Mouse (Mus musculus) neural tube, embryonic 13.5 days (tissue): ENCODE measurements at regions not wholly inside any gene's neighbourhood (a gene's known extent, or its start where the extent isn't known, plus 50 kb on each side); places are given as distances from the start of the nearest gene placed in this dataset.

ENCODE experiments used
- ATAC-seq: fragments of 200-750 bp; cut with Nextera tagmentation; 2 replicates; pipeline ENCODE4 v1.8.0; 2017; ENCODE audit warnings: low read depth, mild to moderate bottlenecking, moderate TSS enrichment, moderate library complexity
- H3K27ac ChIP-seq: fragments of 300-500 bp; sonication (generic); replicated peaks from 2 replicates; pipeline ENCODE4 v1.5.1; 2015; ENCODE audit warnings: moderate library complexity, mild to moderate bottlenecking, inconsistent platforms
- H3K27me3 ChIP-seq: fragments of 300-500 bp; sonication (generic); 2 replicates; pipeline ENCODE4 v1.6.1; 2015; ENCODE audit warnings: mild to moderate bottlenecking, inconsistent platforms
- H3K36me3 ChIP-seq: fragments of 300-500 bp; sonication (generic); 2 replicates; pipeline ENCODE4 v1.6.1; 2015; ENCODE audit warnings: mild to moderate bottlenecking, inconsistent platforms
- H3K4me1 ChIP-seq: fragments of 300-500 bp; sonication (generic); replicated peaks from 2 replicates; pipeline ENCODE4 v1.6.1; 2015; ENCODE audit warnings: inconsistent platforms
- H3K4me2 ChIP-seq: fragments of 300-500 bp; sonication (generic); 2 replicates; pipeline ENCODE4 v1.6.1; 2015; ENCODE audit warnings: inconsistent platforms, mild to moderate bottlenecking, moderate library complexity
- H3K4me3 ChIP-seq: fragments of 300-500 bp; sonication (generic); 2 replicates; pipeline ENCODE4 v1.5.1; 2015; ENCODE audit warnings: mild to moderate bottlenecking, inconsistent platforms
- H3K9ac ChIP-seq: fragments of 300-500 bp; sonication (generic); 2 replicates; pipeline ENCODE4 v1.6.1; 2015; ENCODE audit warnings: moderate library complexity, mild to moderate bottlenecking, inconsistent platforms
- H3K9me3 ChIP-seq: fragments of 300-500 bp; sonication (generic); 2 replicates; pipeline ENCODE4 v1.6.1; 2016; ENCODE audit warnings: inconsistent platforms
- WGBS: fragments of 180-500 bp; shearing (Covaris S2); methylation state at CpG from one replicate; pipeline ENCODE4 v1.1.7; 2015; 5-methylcytosine and 5-hydroxymethylcytosine counted together

DNA sequence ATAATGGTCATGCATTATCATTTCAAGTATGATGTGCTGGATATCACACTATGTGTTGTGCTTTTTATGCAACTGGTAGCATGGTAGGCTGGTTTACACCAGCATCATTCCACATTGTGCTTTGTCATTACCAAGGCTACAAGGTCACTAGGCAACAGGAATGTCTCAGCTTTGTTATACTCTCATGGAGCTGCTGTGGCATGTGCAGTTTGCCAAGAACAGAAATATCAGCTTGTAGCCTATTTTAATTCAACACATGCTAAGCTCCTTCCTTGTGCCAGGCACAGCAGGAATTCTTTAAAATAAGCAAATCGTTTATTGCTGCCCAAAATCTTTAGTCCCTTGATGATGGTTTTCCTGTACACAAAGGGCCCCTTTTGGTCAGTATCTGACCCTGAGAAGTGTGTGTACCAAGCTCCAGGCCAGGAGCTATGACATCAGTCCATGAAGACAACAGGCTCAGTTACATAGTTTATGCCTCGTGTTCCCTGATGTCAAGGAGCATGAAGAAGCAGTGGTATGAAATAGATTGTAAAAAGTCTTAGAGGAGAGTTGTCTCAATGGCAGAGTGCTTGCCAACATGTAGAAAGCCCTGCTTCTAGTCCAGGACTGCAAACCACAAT is 314.0 kb upstream of the Cdyl start:
- Histone ChIP-seq H3K27ac (no peak overlapping the region), H3K9me3 (no peaks in the 10 kb centered on the region), H3K4me1 (no peaks in the 10 kb centered on the region), H3K4me2 (no peak overlapping the region), H3K27me3 (no peaks in the 10 kb centered on the region), H3K4me3 (no peak overlapping the region), H3K9ac (no peak overlapping the region), H3K36me3 (no peaks in the 10 kb centered on the region)
- no peak for ATAC-seq
- WGBS = 52% methylated on average over 2 of the region's 2 CpGs

- 76% methylated on average over 3 of the region's 3 CpGs for WGBS
- H3K9me3 ChIP-seq = no peaks in the 10 kb centered on the region
- no peak overlapping the region for H3K27ac ChIP-seq
- no peak overlapping the region for H3K4me3 ChIP-seq
- H3K4me1 ChIP-seq = no peaks in the 10 kb centered on the region
- no peak overlapping the region for H3K4me2 ChIP-seq
- H3K27me3 ChIP-seq = no peaks in the 10 kb centered on the region
- H3K9ac ChIP-seq = no peak overlapping the region
- no peaks in the 10 kb centered on the region for H3K36me3 ChIP-seq
- no peak; the same call in 1 of the 2 replicates for ATAC-seq
Measured at GRCm38 (mm10) chr13:35348283-35348682, 311.4 kb upstream of the Cdyl start.

DNA sequence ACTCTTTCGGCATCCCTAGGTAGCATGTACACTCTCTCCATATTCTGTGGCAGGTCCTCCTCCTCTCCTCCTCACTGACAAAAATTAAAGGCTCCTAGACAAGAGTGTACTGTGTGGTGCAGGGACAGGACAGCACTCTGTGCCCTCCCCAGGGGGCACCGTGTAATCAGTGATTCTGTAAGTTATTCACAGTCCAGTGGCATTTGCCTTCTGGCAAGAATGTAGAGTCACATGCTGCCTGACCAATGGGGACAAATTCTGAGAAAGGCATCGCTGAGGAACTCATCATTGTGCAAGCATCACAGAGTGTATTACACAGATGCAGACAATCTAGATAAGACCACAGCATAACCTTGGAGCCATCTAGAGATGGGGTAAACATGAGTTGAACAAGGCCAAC is 300.3 kb upstream of the Cdyl start:
- no peak overlapping the region for H3K4me2 ChIP-seq
- H3K27me3 ChIP-seq = no peaks in the 10 kb centered on the region
- no peaks in the 10 kb centered on the region for H3K9me3 ChIP-seq
- no peaks in the 10 kb centered on the region for H3K36me3 ChIP-seq
- H3K9ac ChIP-seq = no peak overlapping the region
- ATAC-seq = no peak
- 79% methylated on average over 3 of the region's 3 CpGs for WGBS
- no peak overlapping the region for H3K27ac ChIP-seq
- H3K4me1 ChIP-seq = no peaks in the 10 kb centered on the region
- no peak overlapping the region for H3K4me3 ChIP-seq

DNA sequence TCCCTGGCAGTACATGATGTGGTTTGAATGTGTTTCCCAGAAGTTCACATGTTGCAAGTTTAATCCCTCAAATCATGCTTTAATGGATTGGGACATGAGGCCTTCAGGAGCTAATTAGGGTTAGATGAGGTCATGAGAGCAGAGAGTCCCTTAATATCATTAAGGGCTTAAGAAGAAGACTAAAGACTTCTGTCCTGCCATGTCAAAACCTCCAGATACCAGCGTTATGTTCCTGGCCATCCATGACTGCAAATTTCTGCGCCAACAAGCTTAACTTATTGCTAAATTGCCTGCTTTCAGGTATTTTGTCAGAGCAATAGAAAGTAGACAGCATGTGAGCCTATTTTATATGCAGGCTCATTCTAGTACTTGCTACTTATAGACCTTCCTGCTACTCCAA is 282.1 kb upstream of the Cdyl start:
- Histone ChIP-seq H3K36me3 (no peaks in the 10 kb centered on the region), H3K4me2 (no peak overlapping the region), H3K27me3 (no peaks in the 10 kb centered on the region), H3K27ac (no peak overlapping the region), H3K4me3 (no peak overlapping the region), H3K9me3 (0 out of 2 replicates have a peak, but pooled peaks cover 5% of the 10 kb centered on the region), H3K4me1 (no peaks in the 10 kb centered on the region), H3K9ac (no peak overlapping the region)
- 90% methylated on average over 2 of the region's 2 CpGs for WGBS
- no peak for ATAC-seq

DNA sequence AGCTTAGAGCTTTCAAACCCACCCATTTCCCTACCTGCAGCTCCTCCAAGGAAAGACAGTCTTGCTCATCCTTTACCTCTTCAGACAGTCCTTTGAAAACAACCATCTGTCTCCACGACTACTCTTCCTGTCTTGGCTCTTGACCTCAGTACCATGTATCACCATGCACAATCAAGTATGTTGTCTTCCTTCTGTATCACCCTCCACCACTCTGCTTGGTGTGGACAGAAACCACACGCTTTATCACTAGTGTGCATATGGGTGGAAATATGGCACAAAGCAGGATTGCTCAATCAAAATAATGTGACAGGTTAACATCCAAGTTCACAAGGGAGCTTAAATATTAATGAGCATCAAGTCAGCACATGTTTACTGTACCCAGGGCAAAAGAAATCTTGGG is 280.1 kb upstream of the Cdyl start:
- Histone ChIP-seq H3K4me3 (no peak overlapping the region), H3K9me3 (no peaks in the 10 kb centered on the region), H3K9ac (no peak overlapping the region), H3K4me1 (no peaks in the 10 kb centered on the region), H3K36me3 (no peaks in the 10 kb centered on the region), H3K27ac (no peak overlapping the region), H3K27me3 (no peaks in the 10 kb centered on the region), H3K4me2 (no peak overlapping the region)
- WGBS = 85% methylated on average over 2 of the region's 2 CpGs
- ATAC-seq = no peak

DNA sequence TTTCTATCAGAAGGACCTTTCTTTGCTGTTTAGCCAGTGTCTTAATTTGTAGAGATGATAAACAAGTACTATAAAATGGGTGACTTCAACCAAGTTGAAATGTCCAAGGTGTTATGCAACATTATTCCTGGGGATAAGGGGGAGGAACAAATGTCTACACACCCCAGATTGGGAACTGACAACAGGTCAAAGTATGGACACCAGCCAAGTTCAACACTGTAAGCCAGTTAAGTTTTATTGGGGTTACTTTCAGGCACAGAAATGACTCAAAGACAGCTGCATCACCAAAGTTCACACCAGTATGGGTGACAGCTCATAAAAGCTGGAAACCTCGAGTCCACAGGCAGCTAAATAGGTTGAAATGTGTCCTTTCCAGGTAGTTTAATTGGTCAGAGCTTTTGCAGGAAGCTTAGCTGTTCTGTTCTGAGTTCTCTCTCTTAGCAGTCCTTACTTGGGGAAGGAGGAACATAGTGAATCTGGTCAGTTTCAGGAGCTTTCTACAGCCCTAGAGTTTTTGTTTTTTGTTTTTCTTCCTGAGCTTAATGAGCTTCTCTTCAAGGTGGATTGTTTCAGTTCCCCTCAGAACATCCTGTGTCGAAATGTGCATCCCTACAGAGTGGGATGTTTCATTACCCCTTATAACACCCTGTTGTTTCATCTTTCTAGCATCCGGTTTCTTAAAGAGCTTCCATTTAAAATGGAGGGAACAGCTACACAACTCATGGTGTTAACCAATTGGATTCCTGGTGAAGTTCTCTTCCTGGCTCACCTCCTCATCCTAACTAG is 279.2 kb upstream of the Cdyl start:
- Histone ChIP-seq H3K4me1 (no peaks in the 10 kb centered on the region), H3K4me3 (no peak overlapping the region), H3K27me3 (no peaks in the 10 kb centered on the region), H3K9ac (no peak overlapping the region), H3K27ac (no peak overlapping the region), H3K4me2 (no peak overlapping the region), H3K36me3 (no peaks in the 10 kb centered on the region), H3K9me3 (no peaks in the 10 kb centered on the region)
- 65% methylated on average over 3 of the region's 3 CpGs for WGBS
- no peak for ATAC-seq

GRCm38 (mm10) chr13:35381641-35382040 is 278.0 kb upstream of the Cdyl start:
- 72% methylated on average over 2 of the region's 2 CpGs for WGBS
- H3K9ac ChIP-seq = no peak overlapping the region
- H3K36me3 ChIP-seq = no peaks in the 10 kb centered on the region
- H3K4me3 ChIP-seq = no peak overlapping the region
- no peaks in the 10 kb centered on the region for H3K4me1 ChIP-seq
- no peaks in the 10 kb centered on the region for H3K9me3 ChIP-seq
- no peak overlapping the region for H3K27ac ChIP-seq
- no peak for ATAC-seq
- H3K4me2 ChIP-seq = no peak overlapping the region
- H3K27me3 ChIP-seq = no peaks in the 10 kb centered on the region

GRCm38 (mm10) chr13:35383000-35383623 is 276.5 kb upstream of the Cdyl start:
- H3K9ac ChIP-seq = no peak overlapping the region
- no peaks in the 10 kb centered on the region for H3K9me3 ChIP-seq
- ATAC-seq = no peak
- no peak overlapping the region for H3K27ac ChIP-seq
- H3K36me3 ChIP-seq = no peaks in the 10 kb centered on the region
- no peak overlapping the region for H3K4me2 ChIP-seq
- H3K4me3 ChIP-seq = no peak overlapping the region
- H3K27me3 ChIP-seq = no peaks in the 10 kb centered on the region
- WGBS = 54% methylated on average over 12 of the region's 12 CpGs
- no peaks in the 10 kb centered on the region for H3K4me1 ChIP-seq

- Histone ChIP-seq H3K4me1 (no peaks in the 10 kb centered on the region), H3K4me3 (no peak overlapping the region), H3K4me2 (no peak overlapping the region), H3K27ac (no peak overlapping the region), H3K9ac (no peak overlapping the region), H3K36me3 (no peaks in the 10 kb centered on the region), H3K27me3 (no peaks in the 10 kb centered on the region), H3K9me3 (no peaks in the 10 kb centered on the region)
- 67% methylated on average over 8 of the region's 8 CpGs for WGBS
- no peak for ATAC-seq
Measured at GRCm38 (mm10) chr13:35383624-35384018, 276.0 kb upstream of the Cdyl start.

GRCm38 (mm10) chr13:35388380-35388779 is 271.3 kb upstream of the Cdyl start:
- Histone ChIP-seq H3K27me3 (no peaks in the 10 kb centered on the region), H3K9me3 (no peaks in the 10 kb centered on the region), H3K27ac (no peak overlapping the region), H3K36me3 (no peaks in the 10 kb centered on the region), H3K4me2 (no peak overlapping the region), H3K9ac (no peak overlapping the region), H3K4me3 (no peak overlapping the region), H3K4me1 (no peaks in the 10 kb centered on the region)
- ATAC-seq = no peak
- WGBS = 56% methylated on average over 1 of the region's 1 CpGs

DNA sequence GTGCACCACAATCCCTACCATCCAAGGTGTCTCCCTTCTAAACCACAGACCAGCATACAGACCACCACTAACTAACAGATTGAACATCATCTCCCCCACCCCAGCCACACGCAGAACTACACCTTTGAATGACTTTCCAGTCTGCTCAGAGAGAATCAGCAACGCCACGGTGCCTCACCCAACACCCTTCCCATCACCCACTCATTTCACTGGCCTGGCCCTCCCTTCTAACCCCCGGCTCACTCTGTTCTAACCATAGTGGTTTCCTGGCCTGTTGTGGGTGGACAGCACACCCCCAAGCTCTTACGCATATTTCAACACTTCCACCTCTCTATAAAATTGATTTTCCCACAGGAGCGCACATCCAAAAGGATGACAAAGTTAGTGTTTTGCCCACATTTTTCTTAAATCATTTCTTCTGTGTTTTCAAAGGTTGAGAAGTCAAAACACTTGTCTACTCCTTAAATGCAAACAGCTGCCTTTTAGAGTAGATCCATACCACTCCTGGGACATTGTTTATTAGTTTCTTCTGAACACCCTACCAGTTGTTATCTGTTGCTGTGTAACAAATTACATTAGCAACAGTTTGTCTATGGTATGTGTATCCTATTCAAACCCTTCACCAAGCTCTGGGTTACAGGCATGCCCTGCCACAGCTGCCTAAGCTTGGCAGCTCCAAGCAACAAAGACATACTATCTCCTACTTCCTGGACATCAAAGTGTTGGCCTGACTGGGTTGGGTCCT is 269.7 kb upstream of the Cdyl start:
- Histone ChIP-seq H3K4me3 (no peak overlapping the region), H3K4me1 (no peaks in the 10 kb centered on the region), H3K36me3 (no peaks in the 10 kb centered on the region), H3K27me3 (no peaks in the 10 kb centered on the region), H3K4me2 (no peak overlapping the region), H3K27ac (no peak overlapping the region), H3K9ac (no peak overlapping the region), H3K9me3 (no peaks in the 10 kb centered on the region)
- 89% methylated on average over 6 of the region's 6 CpGs for WGBS
- ATAC-seq = no peak

DNA sequence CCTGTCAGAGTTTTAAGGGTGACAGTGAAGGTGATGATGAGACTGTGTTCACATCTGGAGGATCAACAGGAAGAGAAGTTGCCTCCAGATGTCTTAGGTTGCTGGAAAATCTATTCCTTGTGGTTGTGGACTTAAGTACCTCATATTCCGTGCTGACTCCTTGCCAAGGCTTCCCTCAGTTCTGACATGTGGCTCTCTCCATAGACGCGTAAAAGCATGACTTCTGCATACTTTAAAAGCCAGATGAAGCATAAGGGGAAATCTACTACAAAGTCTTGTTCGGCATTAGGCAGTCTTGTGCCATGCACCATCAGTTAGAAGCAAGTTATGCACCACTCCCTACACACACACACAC is 269.1 kb upstream of the Cdyl start:
- H3K4me2 ChIP-seq = no peak overlapping the region
- H3K9me3 ChIP-seq = no peaks in the 10 kb centered on the region
- no peaks in the 10 kb centered on the region for H3K27me3 ChIP-seq
- 80% methylated on average over 4 of the region's 4 CpGs for WGBS
- no peak overlapping the region for H3K9ac ChIP-seq
- H3K4me1 ChIP-seq = no peaks in the 10 kb centered on the region
- H3K36me3 ChIP-seq = no peaks in the 10 kb centered on the region
- H3K27ac ChIP-seq = no peak overlapping the region
- ATAC-seq = no peak
- no peak overlapping the region for H3K4me3 ChIP-seq
